ENCODE assay signal across 7 mouse cellular contexts in the genomic region with DNA sequence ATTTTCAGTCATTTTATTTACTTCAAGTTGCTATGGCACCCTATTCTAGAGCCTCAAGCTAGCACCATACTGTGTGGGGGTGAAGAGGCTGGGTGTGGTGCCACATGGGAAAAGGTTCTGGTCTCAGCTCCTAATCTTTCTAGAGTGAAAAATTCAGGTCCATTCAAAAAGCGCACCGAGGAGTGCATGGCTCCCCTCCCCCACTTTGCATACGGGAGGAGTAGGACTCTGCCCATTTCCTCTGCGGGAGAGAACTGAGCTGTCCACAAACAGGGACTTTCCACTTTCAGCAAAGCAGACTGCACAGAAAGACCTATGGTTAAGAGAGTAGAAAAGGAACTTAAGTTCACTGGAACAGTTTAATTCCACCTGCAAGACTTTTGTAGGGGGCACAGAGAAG. TPM values are rescaled to one million over a fixed set of nuclear protein-coding genes. Genes with fewer than 3 reads are reported as not detected.
DNase-seq lines count a peak whose midpoint lies in the region; ATAC-seq and TF ChIP-seq lines count a peak whose summit lies in the region.

No protein-coding gene starts in this region.

- DNase-seq in ES-E14 (ENCODE audit: low read depth, low spot score): peak; percentile 45
- peak; percentile 69 to 84 for DNase-seq in adrenal gland, postnatal 36 days
- DNase-seq in left cerebral cortex, postnatal 36 days (ENCODE audit: low spot score in 2 of 2): peak; percentile 39 to 49
- DNase-seq in midbrain, embryonic 10.5 days (ENCODE audit: low spot score): peak; percentile 28
- DNase-seq in spleen, postnatal 10 days (ENCODE audit: low spot score in 2 of 2): peak; percentile 34 to 66

- peak overlapping the region; percentile 87 to 89 for H3K4me3 ChIP-seq in ES-E14 (ENCODE audit: insufficient read depth in 1 of 2, low read depth in 1 of 2, low read length in 2 of 2, poor library complexity in 1 of 2, severe bottlenecking in 1 of 2)
- peak overlapping the region; percentile 59 for H3K4me3 ChIP-seq in forebrain, embryonic 16.5 days (replicated peaks; ENCODE audit: low read length)
- peak overlapping the region; percentile 72 for H3K4me3 ChIP-seq in midbrain, embryonic 10.5 days

- 0% methylated on average over 4 of the region's 4 CpGs for WGBS in forebrain, embryonic 16.5 days
- WGBS in midbrain, embryonic 10.5 days: 0% methylated on average over 4 of the region's 4 CpGs

- H3K4me2 ChIP-seq in forebrain, embryonic 16.5 days (ENCODE audit: low read length): peak overlapping the region; percentile 88

- in situ Hi-C loops in ES-E14 (cut with MboI; ENCODE audit: low sequenced_read_pairs in 2 of 2, unreplicated experiment in 2 of 2): no loop called here

- peak overlapping the region; percentile 92 for H3K27ac ChIP-seq in ES-E14 (ENCODE audit: insufficient read depth, low read depth, low read length, poor library complexity, severe bottlenecking)
- no peak overlapping the region; the same call in 1 of the 2 replicates for H3K27ac ChIP-seq in forebrain, embryonic 16.5 days (ENCODE audit: low read length)
- peak overlapping the region; percentile 91 for H3K27ac ChIP-seq in midbrain, embryonic 10.5 days (replicated peaks)

- intact Hi-C loops in left cerebral cortex, postnatal 36 days (cut with DNase I): loop anchor here (5.0 kb wide), 1 partner anchor 65 kb away; the partner anchor contains the start of gene Kdm2a

- H3K4me1 ChIP-seq in ES-E14 (ENCODE audit: control insufficient read depth in 2 of 2, insufficient read depth in 2 of 2, low read length in 2 of 2, poor library complexity in 1 of 2): peaks cover 13 to 17% of the 10 kb centered on the region in 2 experiments
- H3K4me1 ChIP-seq in forebrain, embryonic 16.5 days (replicated peaks; ENCODE audit: control insufficient read depth, insufficient read depth, low read length): peaks cover 25% of the 10 kb centered on the region
- H3K4me1 ChIP-seq in midbrain, embryonic 10.5 days: peaks cover 35% of the 10 kb centered on the region

- H3K9ac ChIP-seq in ES-E14 (ENCODE audit: insufficient read depth, low read depth, low read length, poor library complexity, severe bottlenecking): peak overlapping the region; percentile 78
- H3K9ac ChIP-seq in forebrain, embryonic 16.5 days (replicated peaks; ENCODE audit: low read depth, low read length): peak overlapping the region; percentile 72

- H3K9me3 ChIP-seq in ES-E14 (ENCODE audit: control insufficient read depth, insufficient read depth, low read depth, low read length): no peaks in the 10 kb centered on the region
- no peaks in the 10 kb centered on the region for H3K9me3 ChIP-seq in forebrain, embryonic 16.5 days (ENCODE audit: control insufficient read depth, low read length)
- no peaks in the 10 kb centered on the region for H3K9me3 ChIP-seq in midbrain, embryonic 10.5 days (replicated peaks)

- H3K36me3 ChIP-seq in ES-E14 (ENCODE audit: control insufficient read depth, insufficient read depth, low read length, poor library complexity, severe bottlenecking): peaks cover 10% of the 10 kb centered on the region
- H3K36me3 ChIP-seq in forebrain, embryonic 16.5 days (ENCODE audit: control insufficient read depth, insufficient read depth): peaks cover 17% of the 10 kb centered on the region
- H3K36me3 ChIP-seq in midbrain, embryonic 10.5 days: peaks cover 58% of the 10 kb centered on the region

- H3K27me3 ChIP-seq in forebrain, embryonic 16.5 days (replicated peaks; ENCODE audit: control insufficient read depth, insufficient read depth, low read length): no peaks in the 10 kb centered on the region
- H3K27me3 ChIP-seq in midbrain, embryonic 10.5 days (ENCODE audit: low read depth, poor library complexity, severe bottlenecking): no peaks in the 10 kb centered on the region

- ATAC-seq in forebrain, embryonic 16.5 days: no peak
- ATAC-seq in inflammation-experienced regulatory T-cells, adult 6 months: peak; percentile 62

TF ChIP-seq in ES-E14, 5 proteins besides CTCF, POLR2A, EP300 and RAD21:
- TF ChIP-seq MAFK (IDR thresholded peaks at IDR 0.05; ENCODE audit: insufficient read depth, low read depth, low read length): no peak
- TF ChIP-seq CHD2 (IDR thresholded peaks at IDR 0.05; ENCODE audit: low read depth, low read length): 0 out of 2 replicates have a peak, but pooled peaks have one; percentile 25

RNA-seq across cellular contexts. Expression of gene Grk2, which starts 26.6 kb away (rescaled TPM):
- total RNA-seq in ES-E14 (2012; rRNA removed): 56.1 and 76.6 TPM in 2 replicates
- 10 to 100 TPM; 48.1 to 53.1 TPM for total RNA-seq in adrenal gland, postnatal 36 days (2021)
- 20.6 and 28.1 TPM in 2 replicates for polyA plus RNA-seq in forebrain, embryonic 16.5 days (2015; fragmentation: Nextera tagmentation; extraction: Ambion mirVana)
- 10 to 100 TPM; 81.3 to 90.8 (median 85.9) TPM for polyA plus RNA-seq in inflammation-experienced regulatory T-cells, adult 6 months (2017; shearing (Covaris generic))
- total RNA-seq in left cerebral cortex, postnatal 36 days (2021): 100 to 1,000 TPM; 223 to 239 TPM
- polyA plus RNA-seq in midbrain, embryonic 10.5 days (2016; fragmentation: Nextera tagmentation; extraction: Ambion mirVana): 12.2 and 14.2 TPM in 2 replicates

RNA-seq across cellular contexts. Expression of gene Ankrd13d, which starts 49.7 kb away (rescaled TPM):
- total RNA-seq in ES-E14 (2012; rRNA removed): 5.5 and 8.8 TPM in 2 replicates
- total RNA-seq in adrenal gland, postnatal 36 days (2021): 1 to 10 TPM; 2.4 to 2.8 TPM
- polyA plus RNA-seq in forebrain, embryonic 16.5 days (2015; fragmentation: Nextera tagmentation; extraction: Ambion mirVana): 24.0 and 38.6 TPM in 2 replicates
- 1 to 10 TPM in 2 of 3 experiments, under 1 TPM in 1; 0.87 to 3.0 (median 2.3) TPM for polyA plus RNA-seq in inflammation-experienced regulatory T-cells, adult 6 months (2017; shearing (Covaris generic))
- total RNA-seq in left cerebral cortex, postnatal 36 days (2021): 10 to 100 TPM; 69.7 to 72.3 TPM
- polyA plus RNA-seq in midbrain, embryonic 10.5 days (2016; fragmentation: Nextera tagmentation; extraction: Ambion mirVana): 11.7 and 12.6 TPM in 2 replicates
